Mouse (Mus musculus): ENCODE measurements around the gene Mybph.

- peak; percentile 10; the same call in 1 of the 2 replicates for TF ChIP-seq POLR2A (IDR thresholded peaks at IDR 0.05; ENCODE audit: borderline replicate concordance, extremely low read depth, low read depth, low read length)
- no peak for TF ChIP-seq CTCF (IDR thresholded peaks at IDR 0.05; ENCODE audit: insufficient read depth, low read length)
Measured at GRCm38 (mm10) chr1:134188989-134189729, 4.1 kb upstream of the Mybph start.
